Mouse (Mus musculus): ENCODE results near the gene Tmem131l.
"Not testable (repeated sequence)": the region's sequence is repeated elsewhere in the genome, so short reads cannot be mapped to it uniquely, and the experiment has no call there.

GRCm38 (mm10) chr3:83871962-83872361 lies 168.0 kb downstream of the Tmem131l start:
- TF ChIP-seq CTCF (IDR thresholded peaks at IDR 0.05; ENCODE audit: extremely low read depth, insufficient read length, insufficient replicate concordance, low read depth, low read length); POLR2A (IDR thresholded peaks at IDR 0.05; ENCODE audit: low read depth, low read length): not testable (repeated sequence)
